Mouse (Mus musculus) embryonic facial prominence, embryonic 13.5 days (tissue): ENCODE measurements around the gene Gapdhs. TPM values are rescaled to one million over a fixed set of nuclear protein-coding genes. Genes with fewer than 3 reads are reported as not detected.

ENCODE experiments used
- ATAC-seq: fragments of 200-750 bp; cut with Nextera tagmentation; 2 replicates; pipeline ENCODE4 v1.8.0; 2017; ENCODE audit warnings: low read depth; ENCODE audit not compliant: insufficient number of reproducible peaks, insufficient read depth, low FRiP score, low TSS enrichment
- H3K27ac ChIP-seq: fragments of 300-500 bp; sonication (generic); 2 replicates; pipeline ENCODE4 v1.5.1; 2015; ENCODE audit warnings: moderate library complexity, mild to moderate bottlenecking, inconsistent platforms
- H3K27me3 ChIP-seq: fragments of 300-500 bp; sonication (generic); 2 replicates; pipeline ENCODE4 v1.6.1; 2015; ENCODE audit warnings: mild to moderate bottlenecking, inconsistent platforms
- H3K36me3 ChIP-seq: fragments of 300-500 bp; sonication (generic); 2 replicates; pipeline ENCODE4 v1.6.1; 2015; ENCODE audit warnings: mild to moderate bottlenecking, inconsistent platforms
- H3K4me1 ChIP-seq: fragments of 300-500 bp; sonication (generic); 2 replicates; pipeline ENCODE4 v1.6.1; 2015; ENCODE audit warnings: inconsistent platforms
- H3K4me2 ChIP-seq: fragments of 300-500 bp; sonication (generic); 2 replicates; pipeline ENCODE4 v1.6.1; 2015; ENCODE audit warnings: moderate library complexity, mild to moderate bottlenecking, inconsistent platforms
- H3K4me3 ChIP-seq: fragments of 300-500 bp; sonication (generic); 2 replicates; pipeline ENCODE4 v1.5.1; 2015; ENCODE audit warnings: mild to moderate bottlenecking, inconsistent platforms
- H3K9ac ChIP-seq: fragments of 300-500 bp; sonication (generic); 2 replicates; pipeline ENCODE4 v1.6.1; 2015; ENCODE audit warnings: mild to moderate bottlenecking, inconsistent platforms
- H3K9me3 ChIP-seq: fragments of 300-500 bp; sonication (generic); 2 replicates; pipeline ENCODE4 v1.6.1; 2016; ENCODE audit warnings: inconsistent platforms
- WGBS: fragments of 180-500 bp; shearing (Covaris S2); methylation state at CpG from one replicate; pipeline ENCODE4 v1.1.7; 2015; ENCODE audit warnings: mixed read lengths; 5-methylcytosine and 5-hydroxymethylcytosine counted together
- polyA plus RNA-seq: library from polyadenylated mRNA; unstranded; fragments of >200 nt; fragmentation: Nextera tagmentation; extraction: Ambion mirVana; gene quantifications from 2 replicates; pipeline ENCODE4 v1.2.1, GENCODE M21; 2015

Gene Gapdhs
- polyA plus RNA-seq, 1 experiment from 2014 or later, result 0.90 TPM

DNA sequence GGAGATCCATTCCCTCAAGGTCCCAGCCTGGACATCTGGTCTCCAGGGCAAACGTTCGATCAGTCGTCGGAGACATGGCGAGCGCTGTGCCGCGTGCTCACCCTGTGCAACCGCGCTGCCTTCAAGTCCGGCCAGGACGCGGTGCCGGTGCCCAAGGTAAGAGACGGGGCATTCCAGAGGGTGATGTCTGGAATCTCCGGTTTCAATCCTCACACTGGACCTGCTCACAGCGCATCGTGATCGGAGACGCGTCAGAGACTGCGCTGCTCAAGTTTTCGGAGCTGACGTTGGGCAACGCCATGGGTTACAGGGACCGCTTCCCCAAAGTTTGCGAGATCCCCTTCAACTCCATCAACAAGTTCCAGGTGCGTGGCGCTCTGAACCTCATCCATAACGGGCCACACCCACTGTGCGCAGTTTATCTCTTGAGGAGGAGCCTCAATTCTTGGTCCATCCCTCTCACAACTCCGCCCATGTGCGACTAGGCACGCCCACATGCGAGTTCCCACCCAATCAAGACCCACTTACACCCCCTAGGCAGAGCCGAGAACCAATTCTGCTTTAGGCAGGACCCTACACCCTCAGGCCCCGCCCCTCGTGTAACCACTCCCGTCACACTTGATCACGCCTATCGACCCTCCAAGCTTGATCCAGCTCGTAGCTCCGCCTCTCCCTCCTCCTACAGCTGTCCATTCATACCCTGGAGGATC lies 26.3 kb downstream of the Gapdhs start:
- Histone ChIP-seq H3K27ac (no peak overlapping the region), H3K9me3 (no peaks in the 10 kb centered on the region), H3K4me1 (peaks cover 12% of the 10 kb centered on the region), H3K36me3 (no peaks in the 10 kb centered on the region), H3K4me3 (peak overlapping the region; percentile 39), H3K9ac (peak overlapping the region; percentile 40; the same call in 1 of the 2 replicates), H3K4me2 (peak overlapping the region; percentile 65), H3K27me3 (peaks cover 49% of the 10 kb centered on the region)
- ATAC-seq, result peak; percentile 77
- WGBS, result 2% methylated on average over 43 of the region's 43 CpGs

DNA sequence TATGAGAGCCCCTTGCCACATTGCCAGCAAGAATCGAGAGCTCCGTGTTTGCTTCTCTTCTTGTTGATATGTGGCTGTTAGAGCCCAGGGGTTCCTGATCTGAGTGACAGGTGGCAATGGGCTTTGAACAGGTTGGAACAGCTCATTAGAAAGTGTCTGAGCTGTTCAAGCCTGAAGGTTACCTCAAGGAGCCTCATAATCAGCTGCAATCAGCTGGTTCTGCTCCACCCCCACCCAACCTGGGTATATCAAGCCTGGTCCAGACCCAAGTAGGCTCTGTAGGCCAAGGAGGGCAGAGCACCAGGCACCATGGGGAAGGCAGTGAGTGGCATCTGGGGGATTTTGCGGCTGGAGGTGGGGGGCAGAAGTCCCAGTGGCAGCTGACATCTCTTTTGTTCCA lies 31.5 kb downstream of the Gapdhs start, which contains the start of gene Atp4a:
TSS of gene Atp4a (plus strand) at position 268 of the 400 bp plus-strand sequence.
- H3K4me1 ChIP-seq, result peaks cover 4% of the 10 kb centered on the region; the same call in 1 of the 2 replicates
- H3K4me3 ChIP-seq, result no peak within 1 kb of the TSS
- no peak within 1 kb of the TSS for H3K27ac ChIP-seq
- H3K27me3 ChIP-seq, result peaks cover 36% of the 10 kb centered on the region
- no peaks in the 10 kb centered on the region for H3K9me3 ChIP-seq
- ATAC-seq, result no peak
- H3K36me3 ChIP-seq, result no peaks in the 10 kb centered on the region
- no peak within 1 kb of the TSS for H3K9ac ChIP-seq
- H3K4me2 ChIP-seq, result no peak within 1 kb of the TSS
- WGBS, result 86% methylated on average over 3 of the region's 3 CpGs

DNA sequence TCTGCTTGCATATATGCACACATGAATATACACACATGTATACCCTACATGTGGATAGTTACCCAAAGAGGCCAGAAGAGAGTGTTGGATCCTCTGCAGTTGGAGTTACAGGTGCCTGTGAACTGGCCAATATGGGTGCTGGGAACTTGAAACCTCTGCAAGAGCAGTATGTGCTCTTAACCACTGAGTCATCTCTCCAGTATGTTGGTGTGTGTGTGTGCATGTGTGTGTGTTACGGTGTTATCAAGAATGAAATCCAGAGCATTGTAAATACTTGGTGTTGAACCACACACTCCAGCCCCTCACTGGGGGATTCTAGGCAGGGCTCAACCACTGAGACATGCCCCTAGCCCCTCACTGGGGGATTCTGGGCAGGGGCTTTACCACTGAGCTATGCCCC lies 36.0 kb downstream of the Gapdhs start:
- Histone ChIP-seq H3K4me1 (no peaks in the 10 kb centered on the region), H3K36me3 (no peaks in the 10 kb centered on the region), H3K27me3 (peaks cover 13% of the 10 kb centered on the region; the same call in 1 of the 2 replicates), H3K4me2 (no peak overlapping the region), H3K9me3 (no peaks in the 10 kb centered on the region), H3K9ac (no peak overlapping the region), H3K4me3 (no peak overlapping the region), H3K27ac (no peak overlapping the region)
- 93% methylated on average over 1 of the region's 1 CpGs for WGBS
- ATAC-seq, result no peak

DNA sequence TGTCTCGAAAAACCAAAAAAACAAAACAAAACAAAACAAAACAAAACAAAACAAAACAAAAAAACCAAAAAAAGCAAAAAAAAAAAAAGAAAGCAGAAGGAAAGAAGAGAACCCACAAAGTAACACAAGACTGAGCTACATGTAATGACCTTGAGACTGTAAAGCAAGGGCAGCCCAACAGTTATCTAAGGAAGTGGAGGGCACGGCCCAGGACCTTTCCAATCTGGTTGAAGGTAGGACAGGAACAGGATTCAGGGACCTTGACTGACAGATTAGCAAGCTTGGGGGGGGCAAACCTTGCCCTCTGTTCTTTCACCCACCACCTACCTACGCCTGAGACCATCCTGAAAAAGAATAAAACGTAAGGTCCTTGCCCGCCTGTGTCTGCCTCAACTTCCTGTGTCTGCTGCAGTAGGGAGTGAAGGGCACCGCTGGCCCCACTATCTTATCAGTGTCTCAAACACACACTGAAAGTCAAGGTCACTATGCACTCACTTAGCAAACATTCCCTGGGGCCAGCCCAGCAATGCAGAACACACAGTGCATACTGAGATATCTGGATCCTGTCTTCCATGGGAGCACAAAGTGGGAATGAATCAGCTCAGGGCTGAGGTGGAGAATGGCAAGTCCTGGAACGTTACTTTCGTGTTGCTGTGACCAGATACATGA lies 37.1 kb downstream of the Gapdhs start:
- peaks cover 9% of the 10 kb centered on the region; the same call in 1 of the 2 replicates for H3K27me3 ChIP-seq

DNA sequence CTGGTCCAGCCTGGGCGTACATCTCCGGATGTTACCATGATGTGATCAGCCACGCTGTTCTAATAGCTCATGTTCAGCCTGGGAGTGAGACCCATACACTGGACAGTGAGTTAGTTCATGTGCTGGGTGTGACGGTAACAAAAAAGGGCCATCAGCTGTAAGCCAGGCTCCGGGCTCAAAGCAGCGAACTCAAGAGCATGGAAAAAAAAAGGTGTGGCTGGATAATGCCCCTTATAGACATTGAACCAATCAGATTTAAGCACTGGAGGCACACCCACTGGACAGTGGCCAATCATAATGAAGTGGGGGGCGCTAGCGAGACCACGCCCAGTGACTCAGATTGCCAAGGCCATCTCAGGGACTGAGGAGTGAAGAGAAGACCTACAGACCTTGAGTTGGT lies 44.9 kb downstream of the Gapdhs start, which contains the start of gene 2200002J24Rik:
TSS of gene 2200002J24Rik (plus strand) at position 338 of the 400 bp plus-strand sequence.
- Histone ChIP-seq H3K36me3 (no peaks in the 10 kb centered on the region), H3K9ac (no peak within 1 kb of the TSS), H3K4me1 (no peaks in the 10 kb centered on the region), H3K4me3 (no peak within 1 kb of the TSS), H3K9me3 (no peaks in the 10 kb centered on the region), H3K27ac (no peak within 1 kb of the TSS), H3K4me2 (no peak within 1 kb of the TSS), H3K27me3 (no peaks in the 10 kb centered on the region)
- no peak for ATAC-seq
- 32% methylated on average over 9 of the region's 9 CpGs for WGBS

More for the DNA sequence above, 37.1 kb downstream of the Gapdhs start:
- ATAC-seq, result no peak
- WGBS, result 76% methylated on average over 8 of the region's 8 CpGs
- no peak overlapping the region for H3K27ac ChIP-seq
- H3K9ac ChIP-seq, result no peak overlapping the region
- no peak overlapping the region for H3K4me3 ChIP-seq
- H3K4me2 ChIP-seq, result no peak overlapping the region
- H3K9me3 ChIP-seq, result no peaks in the 10 kb centered on the region
- no peaks in the 10 kb centered on the region for H3K4me1 ChIP-seq
- no peaks in the 10 kb centered on the region for H3K36me3 ChIP-seq

DNA sequence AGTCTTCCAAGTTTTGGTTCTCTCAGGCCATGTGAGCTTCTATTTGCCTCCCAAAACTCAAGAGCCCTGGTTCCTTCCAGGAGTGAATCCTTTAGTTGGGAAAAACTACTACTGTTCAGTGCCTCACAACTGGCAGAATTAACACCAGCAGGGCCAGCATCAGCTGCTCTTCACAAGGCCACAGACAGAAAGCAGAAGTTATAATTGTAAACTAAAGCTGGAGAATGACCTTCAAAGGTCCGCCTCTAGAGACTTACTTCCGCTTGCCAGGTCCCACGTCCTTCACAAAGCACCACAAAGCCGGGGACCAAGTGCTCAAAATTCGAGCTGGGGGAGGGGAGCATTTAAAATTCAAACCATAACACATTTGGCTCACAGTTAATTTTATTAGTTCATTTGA lies 45.4 kb downstream of the Gapdhs start:
- H3K9me3 ChIP-seq, result no peaks in the 10 kb centered on the region
- no peak for ATAC-seq
- H3K9ac ChIP-seq, result no peak overlapping the region
- H3K27ac ChIP-seq, result no peak overlapping the region
- no peaks in the 10 kb centered on the region for H3K36me3 ChIP-seq
- H3K4me2 ChIP-seq, result no peak overlapping the region
- no peak overlapping the region for H3K4me3 ChIP-seq
- no peaks in the 10 kb centered on the region for H3K4me1 ChIP-seq
- no peaks in the 10 kb centered on the region for H3K27me3 ChIP-seq
- 54% methylated on average over 5 of the region's 5 CpGs for WGBS

DNA sequence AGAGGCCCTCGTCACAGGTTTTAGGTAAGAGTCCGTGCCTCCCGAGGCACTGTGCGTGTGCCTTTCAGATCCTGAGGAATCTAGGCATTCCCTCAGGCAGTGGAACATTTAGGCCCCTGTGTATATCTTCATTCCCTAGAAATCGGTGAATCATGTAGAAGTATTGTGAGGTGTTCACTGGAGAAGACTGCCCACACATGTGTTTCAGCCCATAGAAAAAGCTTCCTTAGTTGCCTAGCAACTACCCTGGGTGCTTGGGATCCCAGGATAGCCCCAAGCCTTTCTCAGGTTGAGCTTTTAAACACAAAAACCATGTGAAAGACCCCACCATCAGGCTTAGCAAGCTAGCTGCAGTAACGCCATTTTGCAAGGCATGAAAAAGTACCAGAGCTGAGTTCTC lies 55.2 kb downstream of the Gapdhs start:
- WGBS, result 62% methylated on average over 6 of the region's 6 CpGs
- H3K27me3 ChIP-seq, result peaks cover 22% of the 10 kb centered on the region
- H3K4me3 ChIP-seq, result no peak overlapping the region

DNA sequence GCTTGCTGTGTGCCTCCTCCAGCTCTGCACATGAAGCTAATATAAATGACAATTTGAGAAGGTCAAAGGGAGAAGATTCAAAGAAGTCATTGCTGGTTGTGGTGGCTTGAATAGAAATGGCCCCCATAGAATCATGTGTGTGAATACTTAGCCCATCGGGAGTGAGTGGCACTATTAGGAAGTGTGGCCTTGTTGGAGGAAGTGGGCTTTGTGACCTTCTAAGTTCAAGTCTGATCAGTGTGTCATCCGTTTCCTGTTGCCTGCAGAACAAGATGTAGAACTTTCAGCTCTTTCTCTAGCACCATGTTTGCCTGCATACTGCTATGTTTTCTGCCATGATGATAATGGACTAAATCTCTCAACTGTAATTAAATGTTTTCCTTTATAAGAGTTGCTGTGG lies 60.1 kb downstream of the Gapdhs start:
- Histone ChIP-seq H3K27me3 (peaks cover 22% of the 10 kb centered on the region), H3K4me2 (no peak overlapping the region), H3K4me1 (no peaks in the 10 kb centered on the region), H3K36me3 (no peaks in the 10 kb centered on the region), H3K9ac (no peak overlapping the region), H3K9me3 (no peaks in the 10 kb centered on the region), H3K4me3 (no peak overlapping the region), H3K27ac (no peak overlapping the region)
- ATAC-seq, result no peak
- 79% methylated on average over 2 of the region's 2 CpGs for WGBS

More for the DNA sequence above, 55.2 kb downstream of the Gapdhs start:
- no peaks in the 10 kb centered on the region for H3K4me1 ChIP-seq
- H3K36me3 ChIP-seq, result no peaks in the 10 kb centered on the region
- no peak overlapping the region for H3K9ac ChIP-seq
- ATAC-seq, result no peak
- H3K27ac ChIP-seq, result no peak overlapping the region
- H3K9me3 ChIP-seq, result no peaks in the 10 kb centered on the region
- no peak overlapping the region for H3K4me2 ChIP-seq

DNA sequence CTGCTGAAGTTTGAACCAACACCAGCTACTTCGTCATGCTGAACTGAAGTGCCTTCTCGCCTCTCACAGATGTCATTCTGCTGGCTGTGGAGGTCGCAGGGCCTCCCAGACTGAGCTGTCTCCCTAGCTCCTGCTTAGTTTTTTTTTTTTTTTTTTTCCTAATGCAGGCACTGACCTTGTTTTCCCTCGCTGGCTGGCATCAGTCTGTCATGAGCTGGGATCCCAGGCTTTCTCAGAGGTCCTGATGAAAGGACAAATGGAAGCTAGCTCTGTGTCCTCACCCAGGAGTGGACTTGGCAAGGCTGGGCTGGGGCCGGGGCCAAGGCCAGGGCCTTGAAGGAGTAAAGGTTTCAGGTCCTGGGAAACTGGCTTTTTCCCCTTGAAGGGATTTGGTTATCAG lies 61.6 kb downstream of the Gapdhs start:
- no peaks in the 10 kb centered on the region for H3K4me1 ChIP-seq
- no peak overlapping the region for H3K27ac ChIP-seq
- no peaks in the 10 kb centered on the region for H3K36me3 ChIP-seq
- no peak overlapping the region for H3K4me2 ChIP-seq
- WGBS, result 55% methylated on average over 5 of the region's 5 CpGs
- no peak overlapping the region for H3K4me3 ChIP-seq
- no peak overlapping the region for H3K9ac ChIP-seq
- no peaks in the 10 kb centered on the region for H3K9me3 ChIP-seq
- no peak for ATAC-seq
- H3K27me3 ChIP-seq, result peaks cover 8% of the 10 kb centered on the region; the same call in 1 of the 2 replicates

Other genes starting within 250 kb of the Gapdhs start
- gene Arhgap33, start 208.6 kb downstream of the Gapdhs start, polyA plus RNA-seq, result 16.4 and 17.5 TPM in 2 replicates
- 16.5 and 21.0 TPM in 2 replicates for gene Hspb6, start 191.5 kb downstream of the Gapdhs start, polyA plus RNA-seq
- gene Proser3, start 191.4 kb downstream of the Gapdhs start, polyA plus RNA-seq, result 15.8 and 17.4 TPM in 2 replicates
- gene Lin37, start 183.8 kb downstream of the Gapdhs start, polyA plus RNA-seq, result 44.1 and 47.7 TPM in 2 replicates
- 97.0 and 104 TPM in 2 replicates for gene U2af1l4, start 180.4 kb downstream of the Gapdhs start, polyA plus RNA-seq
- 14.9 and 15.4 TPM in 2 replicates for gene Gm49396, start 180.3 kb downstream of the Gapdhs start, polyA plus RNA-seq
- 131 and 138 TPM in 2 replicates for gene Psenen, start 180.1 kb downstream of the Gapdhs start, polyA plus RNA-seq
- gene Igflr1, start 178.3 kb downstream of the Gapdhs start, polyA plus RNA-seq, result 4.3 and 4.8 TPM in 2 replicates
- gene Kmt2b, start 155.0 kb downstream of the Gapdhs start, polyA plus RNA-seq, result 9.3 and 13.8 TPM in 2 replicates
- 0.27 and 0.29 TPM in 2 replicates for gene Zbtb32, start 144.8 kb downstream of the Gapdhs start, polyA plus RNA-seq
- gene Upk1a, start 130.8 kb downstream of the Gapdhs start, polyA plus RNA-seq, result 0.28 and 0.55 TPM in 2 replicates
- 818 and 841 TPM in 2 replicates for gene Cox6b1, start 117.5 kb downstream of the Gapdhs start, polyA plus RNA-seq
- gene Etv2, start 107.8 kb downstream of the Gapdhs start, polyA plus RNA-seq, result not detected in 2 replicates
- 128 and 139 TPM in 2 replicates for gene Rbm42, start 93.4 kb downstream of the Gapdhs start, polyA plus RNA-seq
- 51.0 and 51.3 TPM in 2 replicates for gene Haus5, start 78.7 kb downstream of the Gapdhs start, polyA plus RNA-seq
- gene Pmis2, start 72.1 kb downstream of the Gapdhs start, polyA plus RNA-seq, result not detected in 2 replicates
- gene 2200002J24Rik, start 44.8 kb downstream of the Gapdhs start, polyA plus RNA-seq, result not detected in 2 replicates
- gene Atp4a, start 31.5 kb downstream of the Gapdhs start, polyA plus RNA-seq, result 0.10 and 0.17 TPM in 2 replicates
- gene Tmem147, start 14.1 kb downstream of the Gapdhs start, polyA plus RNA-seq, result 181 and 185 TPM in 2 replicates
- gene Sbsn, start 7.8 kb upstream of the Gapdhs start, polyA plus RNA-seq, result 2.5 and 3.3 TPM in 2 replicates
- gene Dmkn, start 20.1 kb upstream of the Gapdhs start, polyA plus RNA-seq, result 14.5 and 22.3 TPM in 2 replicates
- gene Krtdap, start 44.2 kb upstream of the Gapdhs start, polyA plus RNA-seq, result 72.6 and 127 TPM in 2 replicates
- not detected in 2 replicates for gene Ffar2, start 80.1 kb upstream of the Gapdhs start, polyA plus RNA-seq
- not detected in 2 replicates for gene Ffar3, start 112.5 kb upstream of the Gapdhs start, polyA plus RNA-seq
- not detected in 2 replicates for gene Ffar1, start 117.9 kb upstream of the Gapdhs start, polyA plus RNA-seq
- 0.18 TPM in 1 of 2 replicates, not detected in the other for gene Cd22, start 136.7 kb upstream of the Gapdhs start, polyA plus RNA-seq
- gene Mag, start 171.2 kb upstream of the Gapdhs start, polyA plus RNA-seq, result 0.34 and 0.49 TPM in 2 replicates
- 1.0 and 1.4 TPM in 2 replicates for gene Hamp2, start 181.0 kb upstream of the Gapdhs start, polyA plus RNA-seq
- not detected in 2 replicates for gene Hamp, start 200.4 kb upstream of the Gapdhs start, polyA plus RNA-seq
- 21.9 and 25.0 TPM in 2 replicates for gene Usf2, start 213.1 kb upstream of the Gapdhs start, polyA plus RNA-seq
- gene Lsr, start 229.8 kb upstream of the Gapdhs start, polyA plus RNA-seq, result 26.1 and 29.3 TPM in 2 replicates
- gene Fam187b, start 230.1 kb upstream of the Gapdhs start, polyA plus RNA-seq, result 1.5 and 2.6 TPM in 2 replicates